8 mouse cellular contexts compared by ENCODE assay signal in the genomic region with DNA sequence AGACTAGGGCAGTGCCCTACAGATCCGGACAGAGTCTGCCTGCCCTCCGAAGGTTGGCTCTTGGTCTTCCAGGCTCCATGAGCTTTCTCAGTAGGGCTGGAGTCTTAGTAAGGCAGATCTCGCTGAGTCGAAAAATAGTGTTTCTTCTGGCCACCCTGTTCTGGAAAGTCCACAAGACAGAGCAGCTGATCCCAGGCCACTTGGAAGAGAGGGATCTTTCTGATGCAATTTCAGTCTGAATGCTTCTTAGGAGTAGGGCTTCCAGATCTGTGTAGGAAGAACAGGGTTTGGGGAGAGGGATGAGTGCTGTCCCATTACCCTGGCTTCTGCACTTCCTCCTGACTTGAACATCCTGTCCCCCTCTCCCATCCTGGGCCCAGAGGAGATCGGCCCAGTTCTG. TPM values are rescaled to one million over a fixed set of nuclear protein-coding genes. Genes with fewer than 3 reads are reported as not detected.
A peak's percentile ranks its signal among the peaks of the same experiment; 100 is the strongest.
DNase-seq lines count a peak whose midpoint lies in the region; ATAC-seq lines count a peak whose summit lies in the region.

A gene (minus strand): TSS at position 67 of the 400 bp plus-strand sequence.

- peaks cover 5% of the 10 kb centered on the region; the same call in 1 of the 2 replicates for H3K36me3 ChIP-seq in kidney, embryonic 15.5 days
- H3K36me3 ChIP-seq in embryonic facial prominence, embryonic 12.5 days = no peaks in the 10 kb centered on the region
- H3K36me3 ChIP-seq in hindbrain, embryonic 16.5 days (ENCODE audit: control insufficient read depth, insufficient read depth, low read length) = no peaks in the 10 kb centered on the region
- H3K36me3 ChIP-seq in midbrain, embryonic 16.5 days (ENCODE audit: control insufficient read depth, insufficient read depth, low read length) = peaks cover 1% of the 10 kb centered on the region; the same call in 1 of the 2 replicates

- ATAC-seq in kidney, embryonic 15.5 days (replicated peaks; ENCODE audit: low FRiP score) = no peak
- ATAC-seq in embryonic facial prominence, embryonic 12.5 days (ENCODE audit: insufficient number of reproducible peaks, insufficient read depth, low FRiP score, low TSS enrichment) = no peak
- no peak for ATAC-seq in hindbrain, embryonic 16.5 days
- no peak for ATAC-seq in midbrain, embryonic 16.5 days

- H3K9ac ChIP-seq in kidney, embryonic 15.5 days = 0 out of 2 replicates have a peak within 1 kb of the TSS, but pooled peaks have one; percentile 58
- H3K9ac ChIP-seq in embryonic facial prominence, embryonic 12.5 days = 0 out of 2 replicates have a peak within 1 kb of the TSS, but pooled peaks have one; percentile 52
- H3K9ac ChIP-seq in hindbrain, embryonic 16.5 days (ENCODE audit: low read depth, low read length) = peak within 1 kb of the TSS; percentile 81
- peak within 1 kb of the TSS; percentile 72 for H3K9ac ChIP-seq in midbrain, embryonic 16.5 days (ENCODE audit: low read depth, low read length)

- H3K27me3 ChIP-seq in kidney, embryonic 15.5 days = peaks cover 33% of the 10 kb centered on the region
- H3K27me3 ChIP-seq in embryonic facial prominence, embryonic 12.5 days = peaks cover 34% of the 10 kb centered on the region
- H3K27me3 ChIP-seq in hindbrain, embryonic 16.5 days (replicated peaks; ENCODE audit: control insufficient read depth, insufficient read depth, low read length) = no peaks in the 10 kb centered on the region
- H3K27me3 ChIP-seq in midbrain, embryonic 16.5 days (ENCODE audit: control insufficient read depth, insufficient read depth, low read depth, low read length) = peaks cover 5% of the 10 kb centered on the region; the same call in 1 of the 2 replicates

- no peak for DNase-seq in kidney, adult 11 months
- no peak for DNase-seq in cerebellum, postnatal 36 days
- DNase-seq in cerebellum, adult 9-11 months = no peak
- DNase-seq in gastrocnemius, postnatal 36 days = no peak

- intact Hi-C loops in gastrocnemius, postnatal 36 days (cut with DNase I) = no loop called here

- no peaks in the 10 kb centered on the region for H3K9me3 ChIP-seq in kidney, embryonic 15.5 days (replicated peaks)
- no peaks in the 10 kb centered on the region for H3K9me3 ChIP-seq in embryonic facial prominence, embryonic 12.5 days
- H3K9me3 ChIP-seq in hindbrain, embryonic 16.5 days (ENCODE audit: control insufficient read depth, low read length) = no peaks in the 10 kb centered on the region
- no peaks in the 10 kb centered on the region for H3K9me3 ChIP-seq in midbrain, embryonic 16.5 days (replicated peaks; ENCODE audit: control insufficient read depth, low read length, poor library complexity, severe bottlenecking)

- 64% methylated on average over 5 of the region's 5 CpGs for WGBS in kidney, embryonic 15.5 days
- WGBS in embryonic facial prominence, embryonic 12.5 days = 76% methylated on average over 5 of the region's 5 CpGs
- 80% methylated on average over 5 of the region's 5 CpGs for WGBS in hindbrain, embryonic 16.5 days
- WGBS in midbrain, embryonic 16.5 days = 75% methylated on average over 5 of the region's 5 CpGs

- peaks cover 50% of the 10 kb centered on the region for H3K4me1 ChIP-seq in kidney, embryonic 15.5 days
- H3K4me1 ChIP-seq in embryonic facial prominence, embryonic 12.5 days = peaks cover 24% of the 10 kb centered on the region
- H3K4me1 ChIP-seq in hindbrain, embryonic 16.5 days (ENCODE audit: control insufficient read depth, insufficient read depth, low read depth, low read length) = peaks cover 26% of the 10 kb centered on the region
- H3K4me1 ChIP-seq in midbrain, embryonic 16.5 days (ENCODE audit: control insufficient read depth, insufficient read depth, low read length) = peaks cover 25% of the 10 kb centered on the region

- H3K27ac ChIP-seq in kidney, embryonic 15.5 days = peak within 1 kb of the TSS; percentile 32; the same call in 1 of the 2 replicates
- no peak within 1 kb of the TSS for H3K27ac ChIP-seq in embryonic facial prominence, embryonic 12.5 days
- peak within 1 kb of the TSS; percentile 94 for H3K27ac ChIP-seq in hindbrain, embryonic 16.5 days (ENCODE audit: low read depth, low read length)
- peak within 1 kb of the TSS; percentile 92 for H3K27ac ChIP-seq in midbrain, embryonic 16.5 days (ENCODE audit: low read length)

- H3K4me3 ChIP-seq in kidney, embryonic 15.5 days (replicated peaks) = peak within 1 kb of the TSS; percentile 57
- peak within 1 kb of the TSS; percentile 52 for H3K4me3 ChIP-seq in embryonic facial prominence, embryonic 12.5 days
- H3K4me3 ChIP-seq in hindbrain, embryonic 16.5 days (ENCODE audit: low read length) = peak within 1 kb of the TSS; percentile 67
- H3K4me3 ChIP-seq in midbrain, embryonic 16.5 days (ENCODE audit: low read depth, low read length) = peak within 1 kb of the TSS; percentile 59

- peak within 1 kb of the TSS; percentile 92 for H3K4me2 ChIP-seq in kidney, embryonic 15.5 days
- peak within 1 kb of the TSS; percentile 79 for H3K4me2 ChIP-seq in embryonic facial prominence, embryonic 12.5 days (replicated peaks)
- H3K4me2 ChIP-seq in hindbrain, embryonic 16.5 days (ENCODE audit: low read length) = peak within 1 kb of the TSS; percentile 75
- peak within 1 kb of the TSS; percentile 85 for H3K4me2 ChIP-seq in midbrain, embryonic 16.5 days (ENCODE audit: low read length)

RNA-seq across cellular contexts. Expression of the gene that starts here (rescaled TPM):
- 0.78 and 1.1 TPM in 2 replicates for polyA plus RNA-seq in kidney, embryonic 15.5 days (2015; fragmentation: Nextera tagmentation; extraction: Ambion mirVana)
- polyA plus RNA-seq in embryonic facial prominence, embryonic 12.5 days (2016; fragmentation: Nextera tagmentation; extraction: Ambion mirVana) = 0.29 and 0.52 TPM in 2 replicates
- 3.0 and 3.2 TPM in 2 replicates for polyA plus RNA-seq in hindbrain, embryonic 16.5 days (2015; fragmentation: Nextera tagmentation; extraction: Ambion mirVana)
- polyA plus RNA-seq in midbrain, embryonic 16.5 days (2015; fragmentation: Nextera tagmentation; extraction: Ambion mirVana) = 2.9 and 3.9 TPM in 2 replicates
- 1 to 10 TPM; 5.1 to 5.7 TPM for total RNA-seq in gastrocnemius, postnatal 36 days (2021)
